Mouse (Mus musculus) kidney, postnatal 0 days (tissue): Measurements from ENCODE around the gene Ntn4. TPM values are rescaled to one million over a fixed set of nuclear protein-coding genes. Genes with fewer than 3 reads are reported as not detected.

ENCODE experiments used
- ATAC-seq: fragments of 200-750 bp; cut with Nextera tagmentation; replicated peaks from 2 replicates; pipeline ENCODE4 v1.8.0; 2017; ENCODE audit warnings: low read depth, moderate number of reproducible peaks, moderate TSS enrichment, moderate library complexity; ENCODE audit not compliant: low FRiP score
- DNase-seq: peaks from one replicate; pipeline ENCODE4 v3.0.0-alpha.2; 2016; ENCODE audit warnings: low spot score
- H3K27ac ChIP-seq: fragments of 300-500 bp; sonication (generic); 2 replicates; pipeline ENCODE4 v1.5.1; 2014; ENCODE audit warnings: mild to moderate bottlenecking
- H3K27me3 ChIP-seq: fragments of 300-500 bp; sonication (generic); 2 replicates; pipeline ENCODE4 v1.6.1; 2014; ENCODE audit warnings: low read length, mixed read lengths; ENCODE audit not compliant: insufficient read depth
- H3K36me3 ChIP-seq: fragments of 300-500 bp; sonication (generic); 2 replicates; pipeline ENCODE4 v1.6.1; 2014; ENCODE audit warnings: low read length, mixed read lengths; ENCODE audit not compliant: insufficient read depth
- H3K4me1 ChIP-seq: fragments of 300-500 bp; sonication (generic); replicated peaks from 2 replicates; pipeline ENCODE4 v1.6.1; 2014; ENCODE audit warnings: antibody characterized with exemption, low read length, mixed read lengths; ENCODE audit not compliant: insufficient read depth
- H3K4me2 ChIP-seq: fragments of 300-500 bp; sonication (generic); 2 replicates; pipeline ENCODE4 v1.6.1; 2014; ENCODE audit warnings: mild to moderate bottlenecking, low read length, moderate library complexity, mixed read lengths
- H3K4me3 ChIP-seq: fragments of 300-500 bp; sonication (generic); replicated peaks from 2 replicates; pipeline ENCODE4 v1.5.1; 2014; ENCODE audit warnings: low read depth, low read length
- H3K9ac ChIP-seq: fragments of 300-500 bp; sonication (generic); 2 replicates; pipeline ENCODE4 v1.6.1; 2014; ENCODE audit warnings: low read depth, low read length
- H3K9me3 ChIP-seq: fragments of 300-500 bp; sonication (generic); replicated peaks from 2 replicates; pipeline ENCODE4 v1.6.1; 2016; ENCODE audit warnings: low read length, inconsistent platforms, mixed read lengths
- CTCF ChIP-seq: IDR thresholded peaks from 2 replicates; pipeline ENCODE4 v1.5.1; 2016; ENCODE audit warnings: antibody characterized with exemption, low read depth, mild to moderate bottlenecking, moderate library complexity
- WGBS: fragments of 180-500 bp; shearing (Covaris S2); extraction: QIAGEN DNeasy Blood & Tissue Kit; methylation state at CpG from one replicate; pipeline ENCODE4 v1.1.7; 2014; 5-methylcytosine and 5-hydroxymethylcytosine counted together
- polyA plus RNA-seq: library from polyadenylated mRNA; unstranded; fragments of >200 nt; fragmentation: Nextera tagmentation; extraction: Ambion mirVana; gene quantifications from 2 replicates; pipeline ENCODE4 v1.2.1, GENCODE M21; 2015

Gene Ntn4
- polyA plus RNA-seq, 1 experiment from 2014 or later: 1.4 TPM

- H3K4me1 ChIP-seq: no peaks in the 10 kb centered on the region
- H3K4me2 ChIP-seq: no peak overlapping the region
- H3K9ac ChIP-seq: no peak overlapping the region
- H3K9me3 ChIP-seq: no peaks in the 10 kb centered on the region
- no peaks in the 10 kb centered on the region for H3K27me3 ChIP-seq
- ATAC-seq (no peak), DNase-seq (no peak)
- no peak overlapping the region for H3K4me3 ChIP-seq
- H3K27ac ChIP-seq: no peak overlapping the region
- no peaks in the 10 kb centered on the region for H3K36me3 ChIP-seq
- TF ChIP-seq CTCF: no peak
- 90% methylated on average over 9 of the region's 9 CpGs for WGBS
Measured at GRCm38 (mm10) chr10:93606326-93606725, 34.2 kb upstream of the Ntn4 start.

DNA sequence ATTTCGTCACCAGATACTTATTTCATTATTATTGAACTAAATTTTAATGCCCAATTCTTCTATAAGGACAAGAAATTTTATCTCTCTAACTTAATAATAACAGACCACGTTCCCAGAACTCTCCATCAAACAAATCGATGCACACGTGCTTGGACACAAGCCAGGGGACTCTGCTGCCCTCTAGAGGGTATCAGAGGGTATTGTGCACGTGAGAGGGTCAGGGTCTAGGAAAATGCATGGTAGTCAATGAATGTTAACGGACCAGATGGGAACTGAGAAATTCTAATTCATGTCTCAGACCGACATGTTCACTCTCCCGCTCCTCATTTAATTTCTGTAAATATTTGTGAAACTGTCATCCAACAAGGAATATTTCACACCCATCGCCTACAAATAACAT is 32.4 kb upstream of the Ntn4 start:
- Histone ChIP-seq H3K9ac (no peak overlapping the region), H3K4me1 (no peaks in the 10 kb centered on the region), H3K4me2 (no peak overlapping the region), H3K36me3 (no peaks in the 10 kb centered on the region), H3K9me3 (no peaks in the 10 kb centered on the region), H3K4me3 (no peak overlapping the region), H3K27me3 (no peaks in the 10 kb centered on the region), H3K27ac (no peak overlapping the region)
- WGBS: 64% methylated on average over 9 of the region's 9 CpGs
- TF ChIP-seq CTCF: peak; percentile 62
- DNase-seq (no peak), ATAC-seq (no peak)

- no peak for ATAC-seq
- Histone ChIP-seq H3K4me3 (no peak overlapping the region), H3K9me3 (no peaks in the 10 kb centered on the region), H3K27ac (no peak overlapping the region), H3K27me3 (no peaks in the 10 kb centered on the region), H3K4me2 (no peak overlapping the region), H3K36me3 (no peaks in the 10 kb centered on the region), H3K9ac (no peak overlapping the region), H3K4me1 (no peaks in the 10 kb centered on the region)
- 93% methylated on average over 7 of the region's 7 CpGs for whole genome bisulfite sequencing
- no peak for TF ChIP-seq CTCF
- DNase-seq: no peak
Measured at GRCm38 (mm10) chr10:93609236-93609635, 31.2 kb upstream of the Ntn4 start.

GRCm38 (mm10) chr10:93610896-93611295 is 29.6 kb upstream of the Ntn4 start:
- H3K4me1 ChIP-seq: no peaks in the 10 kb centered on the region
- TF ChIP-seq CTCF: no peak
- H3K9ac ChIP-seq: no peak overlapping the region
- no peak overlapping the region for H3K27ac ChIP-seq
- H3K27me3 ChIP-seq: no peaks in the 10 kb centered on the region
- no peak for ATAC-seq
- DNase-seq: no peak
- no peaks in the 10 kb centered on the region for H3K36me3 ChIP-seq
- H3K4me2 ChIP-seq: no peak overlapping the region
- no peaks in the 10 kb centered on the region for H3K9me3 ChIP-seq
- H3K4me3 ChIP-seq: no peak overlapping the region
- 86% methylated on average over 1 of the region's 1 CpGs for WGBS

GRCm38 (mm10) chr10:93611419-93612007 is 29.0 kb upstream of the Ntn4 start:
- H3K4me2 ChIP-seq: peak overlapping the region; percentile 21; the same call in 1 of the 2 replicates
- 45% methylated on average over 18 of the region's 18 CpGs for WGBS
- no peak overlapping the region for H3K9ac ChIP-seq
- TF ChIP-seq CTCF: peak; percentile 92
- DNase-seq (peak; percentile 79), ATAC-seq (no peak)
- H3K4me1 ChIP-seq: no peaks in the 10 kb centered on the region
- no peaks in the 10 kb centered on the region for H3K27me3 ChIP-seq
- H3K36me3 ChIP-seq: no peaks in the 10 kb centered on the region
- no peaks in the 10 kb centered on the region for H3K9me3 ChIP-seq
- H3K27ac ChIP-seq: no peak overlapping the region
- no peak overlapping the region for H3K4me3 ChIP-seq

DNA sequence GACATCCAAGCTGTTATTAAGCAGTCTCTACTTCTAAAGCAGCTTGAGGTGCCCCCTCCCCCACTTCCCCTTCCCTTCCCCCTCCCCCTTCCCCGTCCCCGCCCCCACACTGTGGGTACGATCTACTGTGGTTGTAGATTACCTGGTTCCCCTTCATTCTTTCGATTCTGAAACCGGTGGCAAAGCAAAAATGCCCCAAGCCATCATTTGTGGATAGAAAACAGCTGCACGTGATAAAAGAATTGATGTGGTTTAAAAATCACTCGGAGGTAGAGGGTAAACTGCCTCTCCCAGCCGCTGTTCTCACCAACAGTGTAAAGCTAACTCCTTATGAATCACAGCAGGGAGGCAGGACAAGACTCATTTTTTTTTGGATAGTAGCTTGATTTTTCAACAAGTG is 25.6 kb upstream of the Ntn4 start:
- no peak overlapping the region for H3K27ac ChIP-seq
- no peak for DNase-seq
- H3K9ac ChIP-seq: no peak overlapping the region
- H3K4me3 ChIP-seq: no peak overlapping the region
- no peaks in the 10 kb centered on the region for H3K9me3 ChIP-seq
- ATAC-seq: no peak
- H3K36me3 ChIP-seq: no peaks in the 10 kb centered on the region
- H3K4me2 ChIP-seq: no peak overlapping the region
- no peaks in the 10 kb centered on the region for H3K27me3 ChIP-seq
- WGBS: 58% methylated on average over 8 of the region's 8 CpGs
- H3K4me1 ChIP-seq: no peaks in the 10 kb centered on the region
- TF ChIP-seq CTCF: no peak

GRCm38 (mm10) chr10:93620438-93621179 is 19.9 kb upstream of the Ntn4 start:
- Histone ChIP-seq H3K27me3 (no peaks in the 10 kb centered on the region), H3K27ac (no peak overlapping the region), H3K9me3 (no peaks in the 10 kb centered on the region), H3K9ac (no peak overlapping the region), H3K4me2 (no peak overlapping the region), H3K4me1 (peaks cover 6% of the 10 kb centered on the region), H3K36me3 (no peaks in the 10 kb centered on the region), H3K4me3 (no peak overlapping the region)
- no peak for TF ChIP-seq CTCF
- ATAC-seq (no peak), DNase-seq (no peak)
- WGBS: 65% methylated on average over 7 of the region's 7 CpGs
